Mouse (Mus musculus): ENCODE results near the gene Lrrc4c. TPM values are rescaled to one million over a fixed set of nuclear protein-coding genes. Genes with fewer than 3 reads are reported as not detected.

Gene Lrrc4c
- total RNA-seq, 2 experiments from 2014 or later = not detected

- ATAC-seq (replicated peaks; ENCODE audit: poor library complexity, severe bottlenecking) = no peak
Observed at GRCm38 (mm10) chr2:96775376-96775775, 457.4 kb downstream of the Lrrc4c start.

- no peak for ATAC-seq (replicated peaks; ENCODE audit: poor library complexity, severe bottlenecking)
Observed at GRCm38 (mm10) chr2:96796681-96797385, 478.9 kb downstream of the Lrrc4c start.

- ATAC-seq (replicated peaks; ENCODE audit: poor library complexity, severe bottlenecking) = no peak
Observed at GRCm38 (mm10) chr2:96850839-96851396, 532.9 kb downstream of the Lrrc4c start.

GRCm38 (mm10) chr2:96853797-96854196 is 535.8 kb downstream of the Lrrc4c start:
- no peak for ATAC-seq (replicated peaks; ENCODE audit: poor library complexity, severe bottlenecking)

- no peak for ATAC-seq (replicated peaks; ENCODE audit: poor library complexity, severe bottlenecking)
Observed at GRCm38 (mm10) chr2:96876062-96876461, 558.1 kb downstream of the Lrrc4c start.

- no peak for ATAC-seq (replicated peaks; ENCODE audit: poor library complexity, severe bottlenecking)
Observed at GRCm38 (mm10) chr2:96949531-96949930, 631.6 kb downstream of the Lrrc4c start.

- no peak for ATAC-seq (replicated peaks; ENCODE audit: poor library complexity, severe bottlenecking)
Observed at GRCm38 (mm10) chr2:96999521-96999920, 681.6 kb downstream of the Lrrc4c start.

GRCm38 (mm10) chr2:97018319-97018718 is 700.4 kb downstream of the Lrrc4c start:
- no peak for ATAC-seq (replicated peaks; ENCODE audit: poor library complexity, severe bottlenecking)

GRCm38 (mm10) chr2:97026991-97027390 is 709.0 kb downstream of the Lrrc4c start:
- ATAC-seq (replicated peaks; ENCODE audit: poor library complexity, severe bottlenecking) = no peak

GRCm38 (mm10) chr2:97027585-97027984 is 709.6 kb downstream of the Lrrc4c start:
- no peak for ATAC-seq (replicated peaks; ENCODE audit: poor library complexity, severe bottlenecking)

- no peak for ATAC-seq (replicated peaks; ENCODE audit: poor library complexity, severe bottlenecking)
Observed at GRCm38 (mm10) chr2:97036401-97036800, 718.4 kb downstream of the Lrrc4c start.

- ATAC-seq (replicated peaks; ENCODE audit: poor library complexity, severe bottlenecking) = no peak
Observed at GRCm38 (mm10) chr2:97037024-97037814, 719.2 kb downstream of the Lrrc4c start.

GRCm38 (mm10) chr2:97044016-97044415 is 726.0 kb downstream of the Lrrc4c start:
- no peak for ATAC-seq (replicated peaks; ENCODE audit: poor library complexity, severe bottlenecking)

- no peak for ATAC-seq (replicated peaks; ENCODE audit: poor library complexity, severe bottlenecking)
Observed at GRCm38 (mm10) chr2:97045628-97046027, 727.7 kb downstream of the Lrrc4c start.

GRCm38 (mm10) chr2:97080156-97080555 is 762.2 kb downstream of the Lrrc4c start:
- no peak for ATAC-seq (replicated peaks; ENCODE audit: poor library complexity, severe bottlenecking)

- ATAC-seq (replicated peaks; ENCODE audit: poor library complexity, severe bottlenecking) = no peak
Observed at GRCm38 (mm10) chr2:97097965-97098364, 780.0 kb downstream of the Lrrc4c start.

- ATAC-seq (replicated peaks; ENCODE audit: poor library complexity, severe bottlenecking) = no peak
Observed at GRCm38 (mm10) chr2:97103398-97104162, 785.6 kb downstream of the Lrrc4c start.

GRCm38 (mm10) chr2:97124246-97124645 is 806.3 kb downstream of the Lrrc4c start:
- no peak for ATAC-seq (replicated peaks; ENCODE audit: poor library complexity, severe bottlenecking)

GRCm38 (mm10) chr2:97138454-97138853 is 820.5 kb downstream of the Lrrc4c start:
- ATAC-seq (replicated peaks; ENCODE audit: poor library complexity, severe bottlenecking) = no peak

- no peak for ATAC-seq (replicated peaks; ENCODE audit: poor library complexity, severe bottlenecking)
Observed at GRCm38 (mm10) chr2:97151626-97152194, 833.7 kb downstream of the Lrrc4c start.

All from granulocyte monocyte progenitor cell, adult 5-6 weeks (primary cell).